Mouse (Mus musculus): ENCODE measurements around the gene Tbc1d9.
"Not testable (repeated sequence)": the region's sequence is repeated elsewhere in the genome, so short reads cannot be mapped to it uniquely, and the experiment has no call there.

Tbc1d9 gene

DNA sequence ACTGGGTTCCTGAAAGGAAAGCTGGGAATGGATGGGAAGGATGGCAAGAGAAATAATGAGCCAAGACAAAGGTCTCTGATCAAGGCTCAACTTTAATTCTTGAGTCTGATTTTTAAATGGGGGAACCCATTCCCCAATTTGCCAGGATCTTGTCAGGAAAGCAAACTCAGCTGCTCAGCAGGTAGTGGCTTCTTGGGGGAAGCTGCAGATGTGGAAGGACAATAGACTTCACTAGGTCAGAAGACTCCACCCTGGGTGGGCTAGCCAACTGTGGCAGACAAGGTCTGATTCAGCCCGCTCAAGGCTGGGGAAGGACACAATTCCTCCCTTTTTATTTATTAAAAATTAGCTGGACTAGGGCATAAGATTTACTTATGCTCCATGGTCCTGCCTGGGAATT is 139.8 kb downstream of the Tbc1d9 start:
- in situ Hi-C loops (cut with MboI; ENCODE audit: unreplicated experiment in 2 of 2), result no loop called here

DNA sequence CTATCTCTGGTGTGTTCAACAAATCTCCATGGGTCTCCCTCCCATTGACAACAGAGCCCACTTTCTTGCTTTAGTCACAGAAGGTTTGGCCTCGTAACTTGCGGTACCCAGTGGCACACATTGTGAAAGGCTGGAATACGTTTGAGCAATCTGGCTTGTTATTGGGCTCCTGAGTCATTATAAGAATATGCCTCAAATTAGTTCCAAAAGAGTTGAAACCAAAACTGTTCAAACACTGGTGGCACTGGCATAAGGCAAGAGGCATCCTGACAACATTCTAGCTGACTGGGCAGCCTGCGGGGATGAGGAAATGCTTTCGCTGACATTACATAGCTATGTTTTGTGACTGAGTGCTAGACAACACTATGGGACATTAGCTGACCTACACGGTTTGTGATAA is 144.7 kb downstream of the Tbc1d9 start:
- in situ Hi-C loops (cut with MboI; ENCODE audit: unreplicated experiment in 2 of 2), result no loop called here

DNA sequence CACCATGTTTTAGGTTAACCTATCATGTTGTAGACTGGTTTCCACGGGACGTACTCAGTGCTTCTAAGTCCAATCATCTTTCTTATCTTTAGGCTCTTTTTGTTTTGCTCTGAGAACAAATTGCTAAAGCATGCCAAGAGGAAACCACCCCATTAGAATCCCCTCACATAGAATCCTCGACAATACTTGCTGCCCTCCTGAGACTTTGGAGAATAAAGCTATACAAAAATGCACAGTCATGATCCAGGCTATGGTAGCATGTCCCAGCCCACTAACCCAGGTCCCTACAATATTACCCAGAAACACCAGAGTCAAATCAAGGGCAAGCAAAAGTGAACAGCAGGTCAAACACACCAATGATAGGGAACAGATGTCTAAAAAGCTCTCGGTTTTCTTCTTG is 149.9 kb downstream of the Tbc1d9 start:
- in situ Hi-C loops (cut with MboI; ENCODE audit: unreplicated experiment in 2 of 2), result not testable (repeated sequence)

DNA sequence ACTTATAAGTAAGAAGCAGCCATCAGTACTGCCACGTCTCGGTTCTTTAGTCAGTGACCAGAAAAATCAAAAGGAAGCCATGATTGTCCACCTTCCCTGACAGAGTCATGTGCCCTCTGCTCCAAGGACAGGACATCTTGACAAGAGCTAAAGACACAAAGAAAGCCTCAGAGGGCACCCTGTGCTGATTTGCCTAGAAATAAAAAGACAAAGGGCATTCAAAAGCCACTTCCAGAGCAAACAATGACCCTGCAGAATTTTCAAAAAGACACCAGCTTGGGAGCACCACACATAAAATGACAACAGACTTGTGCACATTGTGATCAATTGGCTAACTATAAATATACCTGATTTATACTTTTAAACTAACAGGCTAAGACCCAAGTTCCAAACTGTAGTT is 150.5 kb downstream of the Tbc1d9 start:
- in situ Hi-C loops (cut with MboI; ENCODE audit: unreplicated experiment in 2 of 2), result no loop called here

DNA sequence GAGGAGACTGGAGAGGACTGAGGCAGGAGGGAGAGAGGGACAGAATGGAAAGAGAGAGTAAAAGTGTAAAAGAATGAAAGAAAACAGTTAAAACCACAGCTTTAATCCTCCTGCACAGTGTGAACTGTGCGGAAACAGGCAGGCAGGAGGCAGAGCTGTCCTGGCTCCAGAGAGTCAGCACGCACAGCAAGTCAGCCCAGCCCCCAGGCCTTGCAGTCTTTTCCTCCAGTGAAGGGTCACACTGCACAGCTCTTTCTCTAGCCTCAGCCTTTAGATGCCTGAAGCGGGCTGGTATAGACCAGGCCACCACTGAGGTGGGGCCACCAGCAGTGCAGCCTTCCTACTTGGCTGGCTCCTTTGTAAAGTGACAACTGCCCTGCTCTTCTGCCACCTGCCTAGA is 155.4 kb downstream of the Tbc1d9 start:
- in situ Hi-C loops (cut with MboI; ENCODE audit: unreplicated experiment in 2 of 2), result loop anchor here (10.0 kb wide), 2 partner anchors 124 to 216 kb away; no protein-coding TSS in a partner anchor

DNA sequence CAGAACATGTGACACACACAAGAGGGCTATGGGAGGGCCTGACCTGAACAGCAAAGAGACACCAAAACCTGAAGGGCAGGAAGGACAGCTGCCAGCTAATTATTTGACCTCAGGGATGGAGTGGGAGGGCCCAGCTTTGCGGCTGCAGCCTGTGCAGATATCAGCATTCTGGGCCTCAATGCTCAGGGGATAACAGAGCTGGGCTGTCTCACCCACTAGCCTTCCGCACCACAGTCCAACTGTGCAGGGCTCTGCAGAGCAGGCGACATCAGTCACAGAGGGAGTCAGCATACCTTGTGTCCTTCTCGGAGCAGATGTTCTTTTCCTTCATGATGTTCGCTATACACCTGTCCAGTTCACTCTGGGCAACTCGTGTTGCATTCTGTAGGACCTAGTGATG is 157.2 kb downstream of the Tbc1d9 start:
- in situ Hi-C loops (cut with MboI; ENCODE audit: unreplicated experiment in 2 of 2), result loop anchor here (10.0 kb wide), 2 partner anchors 122 to 218 kb away; no protein-coding TSS in a partner anchor

Measured in v-Abl transformed pro-B cells (cell line).